Mouse (Mus musculus) lung, postnatal 0 days (tissue): Measurements from ENCODE around the gene Pum1. TPM values are rescaled to one million over a fixed set of nuclear protein-coding genes. Genes with fewer than 3 reads are reported as not detected.

ENCODE experiments used
- ATAC-seq: fragments of 200-750 bp; cut with Nextera tagmentation; 2 replicates; pipeline ENCODE4 v1.8.0; 2017; ENCODE audit warnings: moderate library complexity
- DNase-seq: peaks from one replicate; pipeline ENCODE4 v3.0.0-alpha.2; 2016; ENCODE audit warnings: low spot score
- H3K27ac ChIP-seq: fragments of 300-500 bp; sonication (generic); 2 replicates; pipeline ENCODE4 v1.5.1; 2014; ENCODE audit warnings: antibody characterized with exemption, mild to moderate bottlenecking, low read length, mixed read lengths
- H3K27me3 ChIP-seq: fragments of 300-500 bp; sonication (generic); replicated peaks from 2 replicates; pipeline ENCODE4 v1.6.1; 2014; ENCODE audit warnings: low read length, mixed read lengths; ENCODE audit not compliant: insufficient read depth
- H3K36me3 ChIP-seq: fragments of 300-500 bp; sonication (generic); 2 replicates; pipeline ENCODE4 v1.6.1; 2014; ENCODE audit warnings: low read length, mixed read lengths; ENCODE audit not compliant: insufficient read depth
- H3K4me1 ChIP-seq: fragments of 300-500 bp; sonication (generic); 2 replicates; pipeline ENCODE4 v1.6.1; 2014; ENCODE audit warnings: antibody characterized with exemption, low read depth, low read length, mixed read lengths; ENCODE audit not compliant: insufficient read depth
- H3K4me2 ChIP-seq: fragments of 300-500 bp; sonication (generic); replicated peaks from 2 replicates; pipeline ENCODE4 v1.6.1; 2014; ENCODE audit warnings: low read depth, mild to moderate bottlenecking, low read length, moderate library complexity, mixed read lengths
- H3K4me3 ChIP-seq: fragments of 300-500 bp; sonication (generic); 2 replicates; pipeline ENCODE4 v1.5.1; 2014; ENCODE audit warnings: low read depth, low read length
- H3K9ac ChIP-seq: fragments of 300-500 bp; sonication (generic); replicated peaks from 2 replicates; pipeline ENCODE4 v1.6.1; 2014; ENCODE audit warnings: low read depth, mild to moderate bottlenecking
- H3K9me3 ChIP-seq: fragments of 300-500 bp; sonication (generic); 2 replicates; pipeline ENCODE4 v1.6.1; 2016; ENCODE audit warnings: low read length, mixed read lengths
- CTCF ChIP-seq: IDR thresholded peaks from 2 replicates; pipeline ENCODE4 v1.5.1; 2016; ENCODE audit warnings: antibody characterized with exemption, mild to moderate bottlenecking
- EP300 ChIP-seq: IDR thresholded peaks from 2 replicates; pipeline ENCODE4 v1.6.1; 2016; ENCODE audit warnings: antibody characterized with exemption, mild to moderate bottlenecking, control low read depth
- WGBS: fragments of 180-500 bp; shearing (Covaris S2); extraction: QIAGEN DNeasy Blood & Tissue Kit; methylation state at CpG from one replicate; pipeline ENCODE4 v1.1.7; 2014; 5-methylcytosine and 5-hydroxymethylcytosine counted together
- polyA plus RNA-seq: library from polyadenylated mRNA; unstranded; fragments of >200 nt; fragmentation: Nextera tagmentation; extraction: Ambion mirVana; gene quantifications from 2 replicates; pipeline ENCODE4 v1.2.1, GENCODE M21; 2015

The Pum1 gene
- polyA plus RNA-seq, 1 experiment from 2014 or later: 37.8 TPM

DNA sequence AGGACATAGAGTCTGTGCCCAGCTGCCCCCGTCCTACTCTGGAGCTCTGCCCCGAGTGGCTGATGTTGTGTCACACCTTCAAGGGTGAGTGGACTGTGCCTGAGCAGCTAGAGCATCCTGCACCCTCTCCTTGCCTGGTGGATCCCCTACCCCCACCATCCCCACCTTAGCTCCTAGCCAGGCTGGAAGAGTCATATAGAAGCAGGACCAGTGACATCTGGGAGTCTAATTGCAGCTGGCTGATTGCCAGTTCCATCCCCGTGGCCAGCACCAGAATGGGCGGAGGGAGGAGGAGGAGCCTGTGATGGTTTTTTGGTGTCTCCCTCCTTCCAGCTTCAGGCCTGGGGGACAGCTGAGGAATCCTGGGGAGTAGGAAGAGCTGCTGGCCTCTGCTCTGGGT, 136.0 kb downstream of the Pum1 start:
- ATAC-seq (no peak), DNase-seq (no peak)
- no peaks in the 10 kb centered on the region for H3K27me3 ChIP-seq
- H3K4me1 ChIP-seq: peaks cover 11% of the 10 kb centered on the region; the same call in 1 of the 2 replicates
- TF ChIP-seq CTCF: no peak
- TF ChIP-seq EP300: no peak
- no peak overlapping the region for H3K9ac ChIP-seq
- H3K27ac ChIP-seq: no peak overlapping the region
- no peak overlapping the region for H3K4me2 ChIP-seq
- WGBS: 39% methylated on average over 4 of the region's 4 CpGs
- no peaks in the 10 kb centered on the region for H3K36me3 ChIP-seq
- no peaks in the 10 kb centered on the region for H3K9me3 ChIP-seq
- no peak overlapping the region for H3K4me3 ChIP-seq

- Histone ChIP-seq H3K36me3 (no peaks in the 10 kb centered on the region), H3K9me3 (no peaks in the 10 kb centered on the region), H3K27ac (no peak overlapping the region), H3K9ac (no peak overlapping the region), H3K4me1 (peaks cover 11% of the 10 kb centered on the region; the same call in 1 of the 2 replicates), H3K27me3 (no peaks in the 10 kb centered on the region), H3K4me2 (no peak overlapping the region), H3K4me3 (no peak overlapping the region)
- TF ChIP-seq EP300 (no peak), CTCF (no peak)
- 50% methylated on average over 5 of the region's 5 CpGs for WGBS
- ATAC-seq (no peak), DNase-seq (no peak)
Measured at GRCm38 (mm10) chr4:130799582-130799981, 136.5 kb downstream of the Pum1 start.

DNA sequence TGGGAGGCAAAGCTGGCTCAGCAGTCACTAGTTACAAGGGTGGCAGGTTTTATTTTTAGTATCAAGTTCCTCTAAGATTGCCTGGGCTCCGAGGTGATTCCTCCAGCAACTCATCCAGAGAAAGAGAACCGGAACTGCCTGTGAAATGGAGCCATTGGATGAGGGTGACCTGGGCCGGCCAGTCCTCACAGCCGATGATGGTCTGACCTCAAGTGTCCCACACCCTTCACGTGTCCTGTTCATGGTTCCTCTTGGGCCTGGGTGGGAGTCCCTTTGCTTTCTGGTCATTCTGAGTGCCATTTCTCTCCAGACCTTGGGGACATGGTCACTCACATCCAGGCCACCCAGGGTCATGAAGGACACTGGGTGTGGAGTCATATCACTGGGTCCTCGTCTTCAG, 137.0 kb downstream of the Pum1 start:
- H3K4me3 ChIP-seq: no peak overlapping the region
- TF ChIP-seq CTCF: no peak
- TF ChIP-seq EP300: no peak
- H3K9me3 ChIP-seq: no peaks in the 10 kb centered on the region
- no peak overlapping the region for H3K27ac ChIP-seq
- DNase-seq (no peak), ATAC-seq (no peak)
- H3K4me1 ChIP-seq: peaks cover 11% of the 10 kb centered on the region; the same call in 1 of the 2 replicates
- H3K27me3 ChIP-seq: no peaks in the 10 kb centered on the region
- H3K9ac ChIP-seq: no peak overlapping the region
- 73% methylated on average over 6 of the region's 6 CpGs for WGBS
- no peaks in the 10 kb centered on the region for H3K36me3 ChIP-seq
- H3K4me2 ChIP-seq: no peak overlapping the region

DNA sequence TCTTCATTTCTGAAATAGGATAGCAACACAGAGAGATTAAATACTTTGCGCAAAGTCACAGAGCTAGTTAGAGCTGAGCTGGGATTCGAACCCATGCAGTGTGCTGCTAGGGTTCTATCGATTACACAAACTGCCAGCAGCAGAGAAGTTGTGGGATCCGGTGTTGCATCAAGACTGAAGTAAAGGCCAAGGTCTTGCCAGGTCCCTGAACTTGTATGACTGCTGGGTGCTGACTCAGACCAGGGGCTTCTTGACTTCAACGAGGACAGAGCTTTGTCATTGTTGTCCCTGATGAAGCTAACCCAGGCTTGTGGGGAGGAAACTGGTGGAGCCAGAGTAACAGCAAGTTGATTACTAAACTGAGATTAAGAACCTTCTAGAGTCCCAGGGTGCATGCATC, 138.1 kb downstream of the Pum1 start:
- no peak for TF ChIP-seq CTCF
- no peak for TF ChIP-seq EP300
- Histone ChIP-seq H3K27me3 (no peaks in the 10 kb centered on the region), H3K36me3 (no peaks in the 10 kb centered on the region), H3K4me1 (peaks cover 11% of the 10 kb centered on the region; the same call in 1 of the 2 replicates), H3K4me2 (no peak overlapping the region), H3K27ac (no peak overlapping the region), H3K9me3 (no peaks in the 10 kb centered on the region), H3K9ac (no peak overlapping the region), H3K4me3 (no peak overlapping the region)
- 89% methylated on average over 5 of the region's 5 CpGs for WGBS
- ATAC-seq: no peak
- no peak for DNase-seq

- Histone ChIP-seq H3K4me1 (peaks cover 11% of the 10 kb centered on the region; the same call in 1 of the 2 replicates), H3K27me3 (no peaks in the 10 kb centered on the region), H3K9me3 (no peaks in the 10 kb centered on the region), H3K36me3 (no peaks in the 10 kb centered on the region), H3K4me2 (no peak overlapping the region), H3K27ac (no peak overlapping the region), H3K4me3 (no peak overlapping the region), H3K9ac (no peak overlapping the region)
- TF ChIP-seq CTCF: no peak; the same call in 1 of the 2 replicates
- no peak for TF ChIP-seq EP300
- ATAC-seq (peak; percentile 45), DNase-seq (peak; percentile 50)
- WGBS: 58% methylated on average over 10 of the region's 10 CpGs
Measured at GRCm38 (mm10) chr4:130801624-130802329, 138.7 kb downstream of the Pum1 start.

DNA sequence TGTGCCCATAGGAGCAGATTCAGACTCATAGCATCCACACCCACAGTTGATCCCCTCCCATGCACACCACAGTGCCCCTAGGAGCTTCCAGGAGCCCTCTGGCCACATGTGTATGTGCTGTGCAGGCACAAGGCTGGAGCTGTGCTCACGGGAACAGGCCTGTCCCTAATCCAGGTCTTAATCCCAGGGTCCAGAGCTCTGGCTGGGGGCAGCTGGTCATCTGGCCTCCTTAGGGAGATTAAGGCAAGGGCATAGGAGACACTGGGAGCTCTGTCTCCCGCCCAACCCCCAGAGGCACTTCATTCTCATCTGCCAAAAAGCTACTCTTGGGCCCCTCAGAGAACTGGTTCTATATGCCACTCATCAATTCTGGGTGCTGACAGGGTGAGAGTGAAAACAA, 140.5 kb downstream of the Pum1 start:
- no peaks in the 10 kb centered on the region for H3K36me3 ChIP-seq
- H3K9ac ChIP-seq: no peak overlapping the region
- peaks cover under 1% of the 10 kb centered on the region; the same call in 1 of the 2 replicates for H3K4me1 ChIP-seq
- DNase-seq (no peak), ATAC-seq (no peak)
- no peak overlapping the region for H3K27ac ChIP-seq
- TF ChIP-seq EP300 (no peak), CTCF (no peak)
- WGBS: 80% methylated on average over 2 of the region's 2 CpGs
- no peaks in the 10 kb centered on the region for H3K9me3 ChIP-seq
- H3K4me2 ChIP-seq: no peak overlapping the region
- no peaks in the 10 kb centered on the region for H3K27me3 ChIP-seq
- no peak overlapping the region for H3K4me3 ChIP-seq
